Mouse (Mus musculus) cerebellum, adult 11-12 months (tissue): ENCODE data around the gene Arhgef3.

Source experiments
- DNase-seq: peaks from one replicate; pipeline ENCODE4 v3.0.0; 2022

The Arhgef3 gene

DNA sequence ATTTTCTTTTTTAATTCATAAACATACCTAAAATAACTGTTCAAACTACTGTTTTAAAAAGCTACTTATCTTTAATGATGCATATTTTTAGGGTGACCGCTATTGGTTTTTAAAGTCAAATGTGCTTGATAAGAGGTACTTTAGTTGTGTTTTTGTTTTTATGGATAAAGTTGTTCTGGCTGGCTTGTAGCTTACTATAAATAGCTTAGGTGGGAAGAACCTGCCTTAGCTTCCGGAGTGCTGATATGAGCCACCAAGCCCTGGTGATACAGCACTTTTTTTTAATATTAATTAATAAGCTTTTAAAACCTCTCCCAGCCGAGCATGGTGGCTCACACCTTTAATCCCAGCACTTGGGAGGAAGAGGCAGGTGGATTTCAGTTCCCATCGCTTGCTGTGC lies 332.3 kb downstream of the Arhgef3 start:
- DNase-seq, result no peak
